Mouse (Mus musculus): ENCODE measurements around the gene Rnaseh2b. TPM values are rescaled to one million over a fixed set of nuclear protein-coding genes. Genes with fewer than 3 reads are reported as not detected.

Gene Rnaseh2b
- polyA plus RNA-seq, 1 experiment = not detected

DNA sequence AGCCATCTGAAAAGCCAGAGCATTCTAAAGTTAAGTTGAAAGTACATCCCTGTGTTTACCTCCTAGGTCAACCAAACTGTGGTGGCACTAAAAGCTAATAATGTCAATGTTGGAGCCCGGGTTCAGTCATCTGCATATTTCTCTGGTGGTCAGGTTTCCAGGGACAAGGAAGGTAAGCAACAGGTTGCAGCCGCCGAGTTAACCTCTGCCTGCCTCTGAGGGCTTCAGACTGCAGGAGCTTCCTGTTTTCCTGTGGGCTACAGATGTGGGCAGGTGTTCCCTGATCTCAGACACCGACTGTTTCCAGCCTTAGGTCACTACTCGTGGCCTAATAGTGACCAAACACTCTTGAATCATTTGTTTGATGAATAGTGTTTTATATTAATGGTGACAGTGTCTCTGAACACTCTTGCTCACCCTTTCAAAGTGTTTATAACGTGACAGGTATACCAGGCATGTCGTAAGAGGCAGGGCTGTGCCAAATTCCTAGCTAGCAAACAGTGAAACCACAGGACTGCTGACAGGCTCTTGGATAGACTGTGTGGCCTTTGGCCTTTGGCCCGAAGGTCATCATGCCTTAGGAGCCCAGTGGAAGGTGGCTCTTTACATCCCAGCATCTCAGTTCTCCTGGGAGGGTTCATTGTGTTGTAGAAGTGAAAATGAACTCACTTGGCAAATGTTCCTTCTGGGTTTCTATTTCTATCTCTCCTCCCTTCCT, 69.0 kb downstream of the Rnaseh2b start:
- TF ChIP-seq CTCF (IDR thresholded peaks at IDR 0.05; ENCODE audit: insufficient read depth, low read depth, low read length) (no peak), POLR2A (IDR thresholded peaks at IDR 0.05; ENCODE audit: insufficient read depth, low read depth, low read length) (no peak)
- no peak overlapping the region for H3K27ac ChIP-seq (ENCODE audit: insufficient read depth, low read depth, low read length)
- H3K4me1 ChIP-seq (ENCODE audit: control insufficient read depth, insufficient read depth, low read length) = no peaks in the 10 kb centered on the region
- WGBS = 91% methylated on average over 8 of the region's 8 CpGs
- no peak overlapping the region for H3K4me3 ChIP-seq (ENCODE audit: insufficient read depth, low read depth, low read length)

- H3K4me1 ChIP-seq (ENCODE audit: control insufficient read depth, insufficient read depth, low read length) = no peaks in the 10 kb centered on the region
- H3K27ac ChIP-seq (ENCODE audit: insufficient read depth, low read depth, low read length) = no peak overlapping the region
- 91% methylated on average over 2 of the region's 2 CpGs for WGBS
- H3K4me3 ChIP-seq (ENCODE audit: insufficient read depth, low read depth, low read length) = no peak overlapping the region
- TF ChIP-seq POLR2A (IDR thresholded peaks at IDR 0.05; ENCODE audit: insufficient read depth, low read depth, low read length) (no peak), CTCF (IDR thresholded peaks at IDR 0.05; ENCODE audit: insufficient read depth, low read depth, low read length) (no peak)
These were observed 71.4 kb downstream of the Rnaseh2b start for GRCm38 (mm10) chr14:62363774-62364173.

DNA sequence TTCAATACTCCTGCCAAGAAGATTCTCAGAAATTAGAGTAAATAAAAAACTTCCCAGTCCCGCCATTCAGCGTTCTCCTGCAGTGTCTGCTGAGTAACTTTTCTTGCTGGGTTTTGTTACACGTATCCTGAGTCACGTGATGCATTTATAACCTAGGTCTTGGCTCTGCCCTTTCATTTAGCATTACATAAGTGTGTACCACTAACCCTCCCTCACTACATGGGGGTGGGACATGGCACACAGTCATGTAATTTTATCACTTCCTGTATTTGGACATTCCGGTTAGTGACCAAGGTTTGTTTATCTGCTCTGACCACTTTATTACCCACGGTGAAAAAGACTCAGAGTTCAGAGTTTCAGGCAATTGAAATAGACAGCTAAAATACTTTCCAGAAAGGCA, 78.4 kb downstream of the Rnaseh2b start:
- no peak for TF ChIP-seq POLR2A (IDR thresholded peaks at IDR 0.05; ENCODE audit: insufficient read depth, low read depth, low read length)
- TF ChIP-seq CTCF (IDR thresholded peaks at IDR 0.05; ENCODE audit: insufficient read depth, low read depth, low read length) = no peak
- H3K27ac ChIP-seq (ENCODE audit: insufficient read depth, low read depth, low read length) = no peak overlapping the region
- H3K4me3 ChIP-seq (ENCODE audit: insufficient read depth, low read depth, low read length) = no peak overlapping the region
- 77% methylated on average over 6 of the region's 6 CpGs for WGBS
- H3K4me1 ChIP-seq (ENCODE audit: control insufficient read depth, insufficient read depth, low read length) = 0 out of 2 replicates have a peak, but pooled peaks cover 2% of the 10 kb centered on the region

DNA sequence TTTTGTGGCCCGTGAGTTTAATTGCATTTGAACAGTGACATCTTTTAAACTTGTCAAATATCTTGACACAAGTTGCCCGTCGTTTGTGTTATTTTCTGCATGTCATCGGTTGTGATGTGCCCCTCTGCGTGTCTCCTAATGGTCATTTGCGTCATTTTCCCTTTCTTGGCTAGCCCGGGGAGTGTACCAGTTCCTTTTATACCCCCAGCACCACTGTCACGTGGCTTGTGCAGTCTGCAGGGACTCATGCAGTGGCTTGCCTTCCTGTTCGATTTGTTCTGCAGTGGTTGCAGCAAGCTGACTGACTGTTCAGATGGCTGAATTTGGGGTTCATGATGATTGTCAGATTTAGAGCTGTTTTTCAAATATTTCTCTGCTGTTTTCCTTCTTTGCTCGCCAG, 81.6 kb downstream of the Rnaseh2b start:
- TF ChIP-seq CTCF (IDR thresholded peaks at IDR 0.05; ENCODE audit: insufficient read depth, low read depth, low read length) (no peak), POLR2A (IDR thresholded peaks at IDR 0.05; ENCODE audit: insufficient read depth, low read depth, low read length) (no peak)
- Histone ChIP-seq H3K27ac (ENCODE audit: insufficient read depth, low read depth, low read length) (no peak overlapping the region), H3K4me3 (ENCODE audit: insufficient read depth, low read depth, low read length) (no peak overlapping the region), H3K4me1 (ENCODE audit: control insufficient read depth, insufficient read depth, low read length) (0 out of 2 replicates have a peak, but pooled peaks cover 2% of the 10 kb centered on the region)
- WGBS = 68% methylated on average over 10 of the region's 10 CpGs

DNA sequence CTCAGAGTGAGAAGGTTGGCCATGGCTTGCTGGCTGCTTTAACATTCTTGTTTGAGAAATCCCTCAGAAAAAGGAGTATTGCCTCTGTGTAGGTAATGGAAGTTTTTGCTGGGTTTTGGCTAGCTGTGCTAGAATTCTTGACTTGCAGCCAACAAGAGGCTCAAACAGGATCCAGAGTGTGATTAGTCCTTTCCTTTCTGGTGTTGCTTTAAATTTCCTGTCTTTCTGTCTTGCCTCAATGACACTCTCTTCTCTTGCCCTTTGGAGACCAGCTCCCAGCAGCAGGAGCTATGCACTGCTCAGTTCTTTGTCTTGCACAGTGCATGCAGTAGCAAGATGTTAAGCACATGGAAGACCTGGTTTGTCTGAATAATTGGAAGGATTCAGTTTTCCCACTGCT, 83.3 kb downstream of the Rnaseh2b start:
- no peak overlapping the region for H3K4me3 ChIP-seq (ENCODE audit: insufficient read depth, low read depth, low read length)
- TF ChIP-seq CTCF (IDR thresholded peaks at IDR 0.05; ENCODE audit: insufficient read depth, low read depth, low read length) (no peak), POLR2A (IDR thresholded peaks at IDR 0.05; ENCODE audit: insufficient read depth, low read depth, low read length) (no peak)
- H3K4me1 ChIP-seq (ENCODE audit: control insufficient read depth, insufficient read depth, low read length) = 0 out of 2 replicates have a peak, but pooled peaks cover 2% of the 10 kb centered on the region
- no peak overlapping the region for H3K27ac ChIP-seq (ENCODE audit: insufficient read depth, low read depth, low read length)

DNA sequence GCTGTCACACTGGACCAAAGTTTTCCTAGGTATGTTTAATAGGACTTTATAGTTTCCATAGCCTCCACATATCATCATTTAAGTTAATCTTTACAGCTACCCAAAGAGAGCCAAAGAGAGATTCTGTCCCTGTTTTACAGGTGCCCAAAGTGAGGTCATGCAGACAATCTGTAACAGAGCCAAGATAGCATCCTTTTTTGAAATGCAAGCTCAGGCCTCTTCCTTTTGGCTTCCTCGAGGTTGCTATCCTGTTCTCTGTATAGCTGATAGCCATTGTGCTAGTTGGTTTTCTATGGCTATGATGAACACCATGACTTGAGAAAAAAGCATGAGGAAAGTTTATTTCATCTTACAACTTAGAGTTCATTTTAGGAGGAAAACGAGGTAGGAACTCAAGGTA, 83.7 kb downstream of the Rnaseh2b start:
- 71% methylated on average over 2 of the region's 2 CpGs for WGBS
- Histone ChIP-seq H3K4me3 (ENCODE audit: insufficient read depth, low read depth, low read length) (no peak overlapping the region), H3K27ac (ENCODE audit: insufficient read depth, low read depth, low read length) (no peak overlapping the region), H3K4me1 (ENCODE audit: control insufficient read depth, insufficient read depth, low read length) (0 out of 2 replicates have a peak, but pooled peaks cover 2% of the 10 kb centered on the region)
- no peak for TF ChIP-seq CTCF (IDR thresholded peaks at IDR 0.05; ENCODE audit: insufficient read depth, low read depth, low read length)
- TF ChIP-seq POLR2A (IDR thresholded peaks at IDR 0.05; ENCODE audit: insufficient read depth, low read depth, low read length) = no peak

GRCm38 (mm10) chr14:62379391-62379790, 87.0 kb downstream of the Rnaseh2b start:
- TF ChIP-seq POLR2A (IDR thresholded peaks at IDR 0.05; ENCODE audit: insufficient read depth, low read depth, low read length) (no peak), CTCF (IDR thresholded peaks at IDR 0.05; ENCODE audit: insufficient read depth, low read depth, low read length) (no peak)
- no peak overlapping the region for H3K27ac ChIP-seq (ENCODE audit: insufficient read depth, low read depth, low read length)
- no peaks in the 10 kb centered on the region for H3K4me1 ChIP-seq (ENCODE audit: control insufficient read depth, insufficient read depth, low read length)
- H3K4me3 ChIP-seq (ENCODE audit: insufficient read depth, low read depth, low read length) = no peak overlapping the region
- 76% methylated on average over 2 of the region's 2 CpGs for WGBS

DNA sequence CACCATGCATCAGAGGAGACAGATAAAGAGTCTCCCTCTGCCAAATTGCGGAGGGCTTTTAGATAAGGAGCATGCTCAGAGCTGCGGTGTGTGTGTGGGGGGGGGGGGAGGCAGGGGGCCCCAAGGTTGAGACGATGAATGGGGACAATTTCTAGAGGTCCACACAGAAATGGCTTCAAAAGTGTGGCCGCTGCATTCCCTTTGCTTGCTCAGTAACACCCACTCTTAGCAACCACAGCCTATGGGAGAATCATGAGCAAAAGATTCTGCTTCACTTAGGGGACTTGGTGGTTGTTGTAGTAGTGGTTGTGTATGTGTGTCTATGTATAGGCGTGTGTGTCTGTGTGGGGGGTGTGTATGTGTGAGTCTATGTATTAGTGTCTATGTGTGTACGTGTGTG, 88.2 kb downstream of the Rnaseh2b start:
- Histone ChIP-seq H3K27ac (ENCODE audit: insufficient read depth, low read depth, low read length) (no peak overlapping the region), H3K4me3 (ENCODE audit: insufficient read depth, low read depth, low read length) (no peak overlapping the region), H3K4me1 (ENCODE audit: control insufficient read depth, insufficient read depth, low read length) (no peaks in the 10 kb centered on the region)
- TF ChIP-seq CTCF (IDR thresholded peaks at IDR 0.05; ENCODE audit: insufficient read depth, low read depth, low read length) (no peak), POLR2A (IDR thresholded peaks at IDR 0.05; ENCODE audit: insufficient read depth, low read depth, low read length) (no peak)
- WGBS = 69% methylated on average over 6 of the region's 6 CpGs

DNA sequence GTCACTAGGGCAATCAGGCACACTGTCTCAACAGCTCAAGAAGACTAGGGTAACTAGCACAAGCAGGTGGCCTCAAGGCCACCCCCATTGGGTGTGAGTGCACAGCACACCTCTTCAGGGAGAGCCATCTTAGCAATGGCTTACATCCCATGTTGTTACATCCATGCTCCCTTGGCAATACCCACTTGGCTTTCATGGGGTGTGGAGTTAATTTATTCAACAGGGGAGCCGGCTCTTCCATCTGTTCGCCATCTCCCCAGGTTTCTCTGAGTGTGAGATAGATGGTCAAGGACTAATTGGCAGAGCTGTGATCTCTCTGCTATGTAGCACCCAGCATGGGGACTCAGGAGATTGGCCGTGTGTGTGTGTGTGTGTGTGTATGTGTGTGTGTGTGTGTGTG, 90.7 kb downstream of the Rnaseh2b start:
- H3K4me3 ChIP-seq (ENCODE audit: insufficient read depth, low read depth, low read length) = no peak overlapping the region
- WGBS = 91% methylated on average over 3 of the region's 3 CpGs
- no peak overlapping the region for H3K27ac ChIP-seq (ENCODE audit: insufficient read depth, low read depth, low read length)
- H3K4me1 ChIP-seq (ENCODE audit: control insufficient read depth, insufficient read depth, low read length) = no peaks in the 10 kb centered on the region
- TF ChIP-seq CTCF (IDR thresholded peaks at IDR 0.05; ENCODE audit: insufficient read depth, low read depth, low read length) = no peak
- no peak for TF ChIP-seq POLR2A (IDR thresholded peaks at IDR 0.05; ENCODE audit: insufficient read depth, low read depth, low read length)
